Mouse (Mus musculus) kidney, postnatal 0 days (tissue): ENCODE measurements at regions not wholly inside any gene's neighbourhood (a gene's known extent, or its start where the extent isn't known, plus 50 kb on each side); places are given as distances from the start of the nearest gene placed in this dataset.

ENCODE experiments used
- ATAC-seq: fragments of 200-750 bp; cut with Nextera tagmentation; replicated peaks from 2 replicates; pipeline ENCODE4 v1.8.0; 2017; ENCODE audit warnings: low read depth, moderate number of reproducible peaks, moderate TSS enrichment, moderate library complexity; ENCODE audit not compliant: low FRiP score
- DNase-seq: peaks from one replicate; pipeline ENCODE4 v3.0.0-alpha.2; 2016; ENCODE audit warnings: low spot score
- H3K27ac ChIP-seq: fragments of 300-500 bp; sonication (generic); 2 replicates; pipeline ENCODE4 v1.5.1; 2014; ENCODE audit warnings: mild to moderate bottlenecking
- H3K27me3 ChIP-seq: fragments of 300-500 bp; sonication (generic); 2 replicates; pipeline ENCODE4 v1.6.1; 2014; ENCODE audit warnings: low read length, mixed read lengths; ENCODE audit not compliant: insufficient read depth
- H3K36me3 ChIP-seq: fragments of 300-500 bp; sonication (generic); 2 replicates; pipeline ENCODE4 v1.6.1; 2014; ENCODE audit warnings: low read length, mixed read lengths; ENCODE audit not compliant: insufficient read depth
- H3K4me1 ChIP-seq: fragments of 300-500 bp; sonication (generic); replicated peaks from 2 replicates; pipeline ENCODE4 v1.6.1; 2014; ENCODE audit warnings: antibody characterized with exemption, low read length, mixed read lengths; ENCODE audit not compliant: insufficient read depth
- H3K4me2 ChIP-seq: fragments of 300-500 bp; sonication (generic); 2 replicates; pipeline ENCODE4 v1.6.1; 2014; ENCODE audit warnings: mild to moderate bottlenecking, low read length, moderate library complexity, mixed read lengths
- H3K4me3 ChIP-seq: fragments of 300-500 bp; sonication (generic); replicated peaks from 2 replicates; pipeline ENCODE4 v1.5.1; 2014; ENCODE audit warnings: low read depth, low read length
- H3K9ac ChIP-seq: fragments of 300-500 bp; sonication (generic); 2 replicates; pipeline ENCODE4 v1.6.1; 2014; ENCODE audit warnings: low read depth, low read length
- H3K9me3 ChIP-seq: fragments of 300-500 bp; sonication (generic); replicated peaks from 2 replicates; pipeline ENCODE4 v1.6.1; 2016; ENCODE audit warnings: low read length, inconsistent platforms, mixed read lengths
- CTCF ChIP-seq: IDR thresholded peaks from 2 replicates; pipeline ENCODE4 v1.5.1; 2016; ENCODE audit warnings: antibody characterized with exemption, low read depth, mild to moderate bottlenecking, moderate library complexity
- WGBS: fragments of 180-500 bp; shearing (Covaris S2); extraction: QIAGEN DNeasy Blood & Tissue Kit; methylation state at CpG from one replicate; pipeline ENCODE4 v1.1.7; 2014; 5-methylcytosine and 5-hydroxymethylcytosine counted together

DNA sequence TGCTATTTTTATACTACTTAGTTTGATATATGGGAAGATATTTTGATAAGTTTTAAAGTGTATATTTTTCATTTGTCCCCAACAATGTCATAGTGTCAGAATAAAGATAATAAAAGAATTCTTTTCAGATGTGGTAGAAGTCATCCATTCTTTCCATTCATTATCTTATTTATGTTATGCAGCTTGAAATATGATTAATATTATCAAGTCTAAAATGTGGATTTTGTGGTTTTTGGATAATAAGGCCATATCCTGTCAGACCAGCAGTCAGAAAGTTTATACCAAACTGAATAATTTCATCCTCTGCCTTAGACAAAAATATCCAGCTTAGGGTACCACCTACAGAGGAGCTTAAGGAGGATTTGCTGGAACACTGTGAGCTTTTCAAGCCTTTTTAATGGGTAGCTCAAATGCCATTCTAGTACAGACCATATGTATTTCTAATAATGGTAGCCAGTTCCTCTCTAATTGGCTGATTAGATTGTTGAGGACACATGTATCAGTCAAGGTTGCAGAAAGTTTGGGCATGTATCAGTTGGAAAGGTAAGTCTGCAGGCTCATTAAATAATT lies 609.7 kb downstream of the Pla2g4a start:
- no peak overlapping the region for H3K4me2 ChIP-seq
- no peak overlapping the region for H3K4me3 ChIP-seq
- H3K9ac ChIP-seq: no peak overlapping the region
- H3K9me3 ChIP-seq: no peaks in the 10 kb centered on the region
- H3K27ac ChIP-seq: no peak overlapping the region
- no peaks in the 10 kb centered on the region for H3K27me3 ChIP-seq
- ATAC-seq: no peak
- no peaks in the 10 kb centered on the region for H3K36me3 ChIP-seq
- TF ChIP-seq CTCF: no peak
- no peak for DNase-seq
- no peaks in the 10 kb centered on the region for H3K4me1 ChIP-seq

DNA sequence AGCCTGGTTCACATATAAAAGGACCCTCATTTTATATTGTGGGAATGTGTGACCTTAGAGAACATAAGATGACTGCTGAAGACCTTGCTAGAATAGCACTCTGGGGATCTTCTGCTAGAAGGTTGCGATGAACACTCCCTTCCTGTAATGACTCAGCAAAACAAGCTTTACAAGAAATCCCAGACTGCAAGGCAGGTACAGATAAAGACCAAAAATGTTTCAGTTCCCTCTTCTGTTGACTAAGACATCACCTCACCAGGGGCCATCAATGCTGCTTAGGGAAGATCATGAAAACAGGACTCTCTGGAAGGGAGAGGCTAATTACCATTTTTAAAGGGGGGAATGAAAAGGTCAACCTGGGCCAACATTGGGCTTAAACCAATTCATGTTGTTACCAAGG lies 613.7 kb downstream of the Pla2g4a start:
- H3K4me3 ChIP-seq: no peak overlapping the region
- no peak overlapping the region for H3K9ac ChIP-seq
- H3K27ac ChIP-seq: no peak overlapping the region
- H3K36me3 ChIP-seq: no peaks in the 10 kb centered on the region
- no peaks in the 10 kb centered on the region for H3K9me3 ChIP-seq
- ATAC-seq (no peak), DNase-seq (no peak)
- WGBS: 89% methylated on average over 1 of the region's 1 CpGs
- TF ChIP-seq CTCF: no peak
- no peaks in the 10 kb centered on the region for H3K27me3 ChIP-seq
- H3K4me2 ChIP-seq: no peak overlapping the region
- H3K4me1 ChIP-seq: no peaks in the 10 kb centered on the region

DNA sequence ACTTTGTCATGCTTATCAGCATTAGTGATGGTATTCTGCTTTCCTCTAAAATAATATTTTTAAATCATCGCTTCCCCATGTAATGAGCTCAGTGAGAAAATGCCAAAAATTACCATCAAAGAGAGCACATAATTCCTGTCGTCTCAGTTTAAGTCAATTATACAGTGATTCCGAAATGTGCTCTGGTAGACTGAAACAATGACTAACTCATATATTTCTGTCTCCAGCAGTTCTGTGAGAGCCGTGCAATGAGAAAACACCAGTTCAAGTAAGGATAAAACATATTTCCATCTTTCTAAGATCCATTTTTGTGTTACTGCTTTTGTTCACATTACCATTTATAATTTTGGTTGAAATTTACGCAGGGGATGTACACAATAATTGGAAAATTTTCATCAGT lies 622.9 kb downstream of the Pla2g4a start:
- Histone ChIP-seq H3K27ac (no peak overlapping the region), H3K4me2 (no peak overlapping the region), H3K27me3 (no peaks in the 10 kb centered on the region), H3K9ac (no peak overlapping the region), H3K36me3 (no peaks in the 10 kb centered on the region), H3K4me3 (no peak overlapping the region), H3K9me3 (no peaks in the 10 kb centered on the region), H3K4me1 (no peaks in the 10 kb centered on the region)
- DNase-seq: no peak
- ATAC-seq: no peak
- no peak for TF ChIP-seq CTCF
- 82% methylated on average over 5 of the region's 5 CpGs for WGBS

DNA sequence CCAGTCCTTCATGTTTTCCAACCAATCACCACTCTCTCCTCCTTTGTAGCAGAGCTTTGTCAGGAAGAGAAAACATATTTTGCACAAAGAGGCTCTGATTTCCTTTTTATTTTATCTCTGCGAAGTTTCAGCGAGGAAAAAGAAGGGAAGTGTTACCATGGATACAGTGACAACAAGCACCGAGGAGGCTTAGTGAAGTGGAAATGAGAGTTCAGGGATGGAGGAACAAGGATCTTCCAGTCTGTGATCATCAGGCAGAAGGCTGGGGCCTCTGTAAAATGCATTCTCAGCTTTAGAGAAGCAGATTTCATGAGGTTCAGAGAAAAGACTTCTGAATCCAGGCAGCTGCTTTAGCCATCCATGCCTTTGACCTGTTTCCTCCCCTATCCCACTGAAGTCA lies 628.9 kb downstream of the Pla2g4a start:
- 22% methylated on average over 3 of the region's 3 CpGs for WGBS
- TF ChIP-seq CTCF: no peak
- Histone ChIP-seq H3K27ac (no peak overlapping the region), H3K4me2 (no peak overlapping the region), H3K9ac (no peak overlapping the region), H3K9me3 (no peaks in the 10 kb centered on the region), H3K27me3 (no peaks in the 10 kb centered on the region), H3K4me3 (no peak overlapping the region), H3K4me1 (no peaks in the 10 kb centered on the region), H3K36me3 (no peaks in the 10 kb centered on the region)
- ATAC-seq (no peak), DNase-seq (no peak)

DNA sequence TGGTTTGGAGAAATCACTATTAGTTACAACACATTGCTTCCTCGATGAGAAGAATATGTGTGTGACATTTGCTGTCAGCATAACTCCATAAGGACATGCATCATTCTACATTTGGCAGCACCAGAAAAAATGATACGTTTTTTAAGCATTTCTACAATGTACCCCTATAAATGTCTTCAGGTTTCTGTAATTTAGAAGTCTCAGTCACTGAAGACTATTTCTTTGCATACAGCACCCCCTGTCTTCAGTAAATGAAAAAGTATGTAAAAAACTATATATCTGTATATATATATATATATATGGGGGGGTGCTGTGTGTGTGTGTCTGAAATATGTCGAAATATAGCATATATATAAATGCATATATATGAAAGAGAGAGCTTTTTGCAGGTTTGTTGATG lies 633.9 kb downstream of the Pla2g4a start:
- no peak overlapping the region for H3K27ac ChIP-seq
- H3K27me3 ChIP-seq: no peaks in the 10 kb centered on the region
- no peak for DNase-seq
- ATAC-seq: no peak
- H3K4me1 ChIP-seq: no peaks in the 10 kb centered on the region
- no peak for TF ChIP-seq CTCF
- H3K9ac ChIP-seq: no peak overlapping the region
- no peak overlapping the region for H3K4me2 ChIP-seq
- no peaks in the 10 kb centered on the region for H3K9me3 ChIP-seq
- WGBS: 63% methylated on average over 3 of the region's 3 CpGs
- no peaks in the 10 kb centered on the region for H3K36me3 ChIP-seq
- H3K4me3 ChIP-seq: no peak overlapping the region

DNA sequence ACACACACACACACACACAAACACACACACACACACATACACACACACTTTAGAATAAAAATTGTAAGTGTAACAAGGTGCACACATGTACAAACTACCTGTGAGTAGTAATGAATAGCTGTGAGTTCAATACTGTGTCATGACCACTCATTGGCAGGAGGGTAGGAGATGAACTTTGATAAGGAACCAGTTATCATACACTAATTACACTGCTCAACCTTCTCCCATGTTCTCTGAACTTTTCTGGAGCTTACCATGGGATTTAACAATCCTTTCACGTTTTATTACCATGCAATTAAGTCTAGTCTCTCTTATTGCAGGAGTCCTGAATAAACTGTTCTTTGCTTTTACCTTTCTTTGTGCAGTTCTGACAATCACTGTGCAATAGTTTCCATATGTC lies 638.0 kb downstream of the Pla2g4a start:
- TF ChIP-seq CTCF: no peak
- H3K4me1 ChIP-seq: no peaks in the 10 kb centered on the region
- H3K9me3 ChIP-seq: no peaks in the 10 kb centered on the region
- H3K9ac ChIP-seq: no peak overlapping the region
- ATAC-seq (no peak), DNase-seq (no peak)
- H3K27ac ChIP-seq: no peak overlapping the region
- H3K36me3 ChIP-seq: no peaks in the 10 kb centered on the region
- WGBS: 58% methylated on average over 1 of the region's 1 CpGs
- H3K4me3 ChIP-seq: no peak overlapping the region
- H3K4me2 ChIP-seq: no peak overlapping the region
- H3K27me3 ChIP-seq: no peaks in the 10 kb centered on the region

DNA sequence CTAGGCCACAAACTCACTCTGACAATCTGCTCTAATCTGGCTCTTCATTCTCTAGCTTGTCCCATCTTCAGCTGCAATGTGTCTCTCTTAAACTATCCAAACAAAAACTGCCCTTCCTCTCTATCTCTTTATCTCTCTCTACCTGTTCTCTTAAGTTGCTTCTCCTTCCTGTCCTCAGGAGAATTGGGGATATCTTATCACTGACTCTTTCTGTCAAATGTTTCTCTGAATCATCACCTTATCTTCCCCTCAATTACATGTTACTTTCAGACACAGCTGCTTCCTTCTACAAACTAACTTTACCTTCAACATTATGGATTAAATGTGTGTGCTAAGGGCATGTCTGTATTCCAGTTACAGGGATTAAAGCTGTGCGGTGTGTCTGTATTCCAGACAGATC lies 671.4 kb downstream of the Pla2g4a start:
- no peak overlapping the region for H3K4me2 ChIP-seq
- ATAC-seq (no peak), DNase-seq (no peak)
- no peaks in the 10 kb centered on the region for H3K4me1 ChIP-seq
- no peaks in the 10 kb centered on the region for H3K36me3 ChIP-seq
- WGBS: 88% methylated on average over 1 of the region's 1 CpGs
- H3K4me3 ChIP-seq: no peak overlapping the region
- TF ChIP-seq CTCF: no peak
- no peaks in the 10 kb centered on the region for H3K27me3 ChIP-seq
- H3K9me3 ChIP-seq: no peaks in the 10 kb centered on the region
- H3K9ac ChIP-seq: no peak overlapping the region
- H3K27ac ChIP-seq: no peak overlapping the region
